Mouse (Mus musculus) layer of hippocampus, postnatal 25 days (tissue): ENCODE results near the gene Shc1. TPM values are rescaled to one million over a fixed set of nuclear protein-coding genes. Genes with fewer than 3 reads are reported as not detected.

ENCODE experiments used
- DNase-seq, 2 experiments: peaks; one replicate each; pipeline ENCODE4 v3.0.0; 2022; ENCODE audit warnings: mixed read lengths in 2 of 2, low spot score in 1 of 2; ENCODE audit errors: extremely low spot score in 1 of 2
- total RNA-seq, 2 experiments: library from RNA; stranded (reverse); gene quantifications; 2 replicates each; pipeline ENCODE4 v1.2.3; 2021

Gene Shc1
- total RNA-seq, 2 experiments from 2014 or later: 11.9 to 13.5 TPM

DNA sequence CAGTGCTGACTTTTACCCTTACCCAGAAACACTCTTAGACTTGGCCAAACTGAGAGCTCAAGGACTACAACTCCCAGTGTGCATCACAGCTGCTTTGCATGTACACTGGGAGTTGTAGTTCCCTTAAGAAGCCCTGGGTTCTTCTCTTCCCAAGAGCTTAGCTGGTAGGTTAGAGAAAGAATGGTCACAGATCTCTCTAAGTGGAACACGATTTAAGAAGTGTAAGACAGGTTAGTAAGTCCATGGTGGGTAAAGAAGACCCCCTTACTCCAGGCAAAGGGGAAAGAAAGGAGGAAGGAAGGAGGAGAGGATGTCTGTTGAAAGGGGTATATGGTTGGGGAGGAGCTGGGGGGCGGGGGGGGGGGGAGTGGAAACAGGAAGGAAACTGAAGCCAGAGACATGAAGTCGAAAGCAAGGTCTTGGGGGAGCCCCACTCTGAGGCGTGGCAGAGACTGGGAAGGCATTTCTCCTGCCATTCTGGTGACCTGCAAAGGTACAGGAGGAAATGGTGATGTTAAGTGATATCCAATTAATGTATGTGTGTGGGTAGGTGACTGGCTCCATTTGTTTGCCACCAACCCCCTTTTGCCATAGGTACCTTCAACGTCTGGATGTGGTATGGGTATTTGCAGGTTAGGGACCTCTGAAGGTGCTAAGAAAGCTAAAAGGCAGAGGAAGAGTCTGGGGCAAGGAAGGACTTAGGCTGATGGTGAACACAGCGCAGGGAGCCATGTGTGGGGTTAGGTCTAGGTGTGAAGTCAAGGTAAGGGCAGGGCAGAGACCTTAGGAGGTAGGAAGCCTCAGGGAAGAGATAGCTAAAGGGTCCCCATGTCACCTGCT is 29.1 kb upstream of the Shc1 start:
- DNase-seq: no peak

DNA sequence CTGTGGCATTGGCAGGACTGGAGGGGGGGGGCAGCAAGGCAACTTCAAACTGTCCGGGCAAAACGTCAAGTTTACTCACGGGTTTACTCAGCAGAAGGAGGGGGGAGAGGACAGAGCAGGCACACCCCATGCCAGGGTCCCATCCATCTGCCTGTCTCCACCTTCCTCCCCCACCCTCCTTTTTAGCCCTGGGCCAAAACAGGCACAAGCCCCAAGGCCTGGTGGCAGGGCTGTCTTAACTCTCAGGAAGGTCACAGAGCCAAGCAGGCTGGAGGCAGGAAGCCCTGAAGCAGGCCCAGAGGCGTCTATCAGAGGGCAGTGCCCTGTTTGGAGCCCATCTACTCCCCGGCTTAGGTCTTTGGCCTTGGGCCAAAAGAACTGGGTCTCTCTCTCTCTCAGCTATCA is 28.1 kb upstream of the Shc1 start:
- no peak for DNase-seq

DNA sequence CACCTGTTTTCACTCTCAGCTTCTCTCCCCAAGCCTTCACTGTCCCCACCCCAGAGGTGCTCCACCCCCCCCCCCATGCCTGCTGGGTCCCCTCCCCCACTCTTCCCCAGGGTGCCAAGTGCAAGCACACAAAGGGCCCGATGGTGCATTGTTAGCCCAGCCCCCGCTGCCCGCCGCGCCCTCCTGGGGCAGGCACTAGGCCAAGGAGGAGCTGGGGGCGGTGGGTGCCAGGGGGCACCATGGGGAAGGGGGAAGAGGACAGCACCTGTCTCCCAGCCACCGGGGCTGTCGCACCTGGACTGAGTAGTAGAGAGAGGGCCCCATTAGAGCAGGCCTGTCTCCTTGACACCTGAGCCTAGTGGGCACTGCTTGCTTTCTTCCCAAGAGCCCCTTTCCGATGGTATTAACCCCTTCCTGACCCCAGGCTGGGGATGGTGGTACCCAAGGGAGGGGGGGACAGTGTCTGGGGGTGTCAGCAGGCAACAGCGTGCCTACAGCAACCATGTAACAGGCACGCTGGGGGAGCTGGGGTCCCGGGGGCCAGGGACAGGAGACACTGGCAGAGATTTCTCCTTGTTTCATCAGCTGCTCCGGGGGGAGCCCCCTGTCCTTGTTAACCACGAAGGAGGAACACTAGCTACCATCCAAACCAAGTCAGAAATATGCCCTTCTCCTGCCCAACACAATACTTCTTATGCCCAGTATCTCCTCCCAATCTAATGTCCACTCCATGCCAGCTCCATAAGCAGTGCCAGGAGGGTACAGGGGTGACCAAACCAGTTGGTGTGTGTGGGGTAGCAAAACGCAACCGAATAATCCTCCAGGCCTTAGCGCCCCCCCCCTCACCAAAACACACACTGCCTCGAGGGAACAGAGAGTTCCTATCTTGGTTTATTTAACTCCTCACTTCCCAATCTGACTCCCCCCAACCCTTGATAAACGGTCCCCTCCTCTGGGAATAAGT is 27.3 kb upstream of the Shc1 start:
- DNase-seq: no peak

DNA sequence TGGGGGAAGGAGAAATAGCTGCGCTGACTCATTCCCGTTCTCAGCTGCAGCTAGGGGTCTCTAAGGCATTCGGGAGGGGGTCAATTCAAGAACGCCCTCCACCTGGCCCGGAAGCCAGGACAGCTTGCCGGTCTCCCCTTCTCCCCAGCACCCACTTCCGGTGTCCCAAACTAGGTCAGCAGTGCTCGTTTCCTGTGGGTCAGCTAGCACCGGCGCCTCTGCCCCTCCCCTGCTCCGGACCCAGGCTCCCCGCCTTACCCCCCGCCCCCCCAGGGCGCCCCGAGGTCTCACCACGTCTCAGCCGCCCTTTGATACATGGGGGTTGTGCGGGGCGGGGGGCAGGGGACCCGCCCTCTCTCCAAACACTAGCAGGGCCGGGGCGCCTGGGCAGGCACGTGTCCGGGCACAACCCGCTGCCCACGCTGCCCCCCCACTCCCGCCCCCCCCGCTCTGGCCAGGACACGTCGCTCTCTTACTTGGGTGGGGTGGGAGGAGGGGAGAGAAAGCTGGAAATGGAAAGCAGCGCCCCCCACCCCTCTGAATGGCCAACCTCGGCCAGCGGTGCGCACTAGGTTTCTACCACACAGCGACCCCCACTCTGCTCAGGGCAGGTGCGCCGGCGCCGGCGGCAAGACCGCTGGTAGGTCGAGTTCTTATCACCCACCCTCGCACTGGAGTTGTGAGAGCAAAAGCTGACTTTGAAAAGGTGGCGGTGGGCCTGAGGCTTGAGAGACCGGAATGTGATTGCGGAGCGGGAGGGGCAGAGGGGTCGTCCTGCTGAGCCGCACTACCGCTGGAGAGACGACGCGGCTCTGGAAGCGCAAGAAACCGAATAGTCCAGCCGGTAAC is 26.4 kb upstream of the Shc1 start:
- no peak for DNase-seq

DNA sequence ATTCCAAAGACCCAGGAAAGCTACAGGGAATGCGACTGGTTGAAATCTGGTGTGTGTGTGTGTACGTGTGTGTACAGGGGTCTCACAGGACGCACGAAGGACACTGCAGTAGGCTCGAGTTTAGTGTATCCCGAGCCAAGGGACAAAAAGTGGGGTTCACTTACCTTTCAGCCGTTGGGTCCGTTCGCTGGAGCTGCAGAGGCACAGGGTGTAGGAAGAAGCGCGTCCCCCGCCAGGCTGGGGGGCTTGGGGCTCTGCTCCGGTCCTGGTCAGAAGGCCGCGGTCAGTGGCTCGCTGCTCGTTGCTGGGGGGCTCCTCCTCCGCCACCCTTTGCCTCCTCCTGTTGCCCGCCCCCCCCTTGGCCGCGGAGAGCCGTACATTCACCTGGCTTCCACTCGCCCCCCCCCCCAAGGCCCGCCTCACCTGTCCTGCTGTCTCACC is 25.4 kb upstream of the Shc1 start:
- DNase-seq: no peak

DNA sequence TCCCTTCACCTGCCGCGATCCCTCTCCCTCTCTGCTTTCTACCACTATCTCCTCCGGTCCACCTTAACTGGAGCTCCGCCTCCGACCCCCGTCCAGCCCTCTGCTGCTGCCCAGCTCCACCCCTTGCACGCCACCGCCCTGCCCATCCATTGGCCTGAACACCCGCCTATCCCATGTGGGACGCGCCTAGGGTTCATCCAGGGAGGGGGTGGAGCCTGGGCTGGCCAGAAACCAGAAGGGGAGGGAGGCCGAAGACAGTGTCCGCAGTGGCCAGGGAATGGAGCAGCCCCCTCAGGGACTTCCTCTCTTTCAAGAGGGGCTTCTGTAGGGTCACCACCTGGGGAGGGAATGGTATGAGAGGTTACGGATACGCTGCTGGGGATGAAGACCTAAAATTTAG is 24.6 kb upstream of the Shc1 start:
- DNase-seq: peak; percentile 73 to 85

DNA sequence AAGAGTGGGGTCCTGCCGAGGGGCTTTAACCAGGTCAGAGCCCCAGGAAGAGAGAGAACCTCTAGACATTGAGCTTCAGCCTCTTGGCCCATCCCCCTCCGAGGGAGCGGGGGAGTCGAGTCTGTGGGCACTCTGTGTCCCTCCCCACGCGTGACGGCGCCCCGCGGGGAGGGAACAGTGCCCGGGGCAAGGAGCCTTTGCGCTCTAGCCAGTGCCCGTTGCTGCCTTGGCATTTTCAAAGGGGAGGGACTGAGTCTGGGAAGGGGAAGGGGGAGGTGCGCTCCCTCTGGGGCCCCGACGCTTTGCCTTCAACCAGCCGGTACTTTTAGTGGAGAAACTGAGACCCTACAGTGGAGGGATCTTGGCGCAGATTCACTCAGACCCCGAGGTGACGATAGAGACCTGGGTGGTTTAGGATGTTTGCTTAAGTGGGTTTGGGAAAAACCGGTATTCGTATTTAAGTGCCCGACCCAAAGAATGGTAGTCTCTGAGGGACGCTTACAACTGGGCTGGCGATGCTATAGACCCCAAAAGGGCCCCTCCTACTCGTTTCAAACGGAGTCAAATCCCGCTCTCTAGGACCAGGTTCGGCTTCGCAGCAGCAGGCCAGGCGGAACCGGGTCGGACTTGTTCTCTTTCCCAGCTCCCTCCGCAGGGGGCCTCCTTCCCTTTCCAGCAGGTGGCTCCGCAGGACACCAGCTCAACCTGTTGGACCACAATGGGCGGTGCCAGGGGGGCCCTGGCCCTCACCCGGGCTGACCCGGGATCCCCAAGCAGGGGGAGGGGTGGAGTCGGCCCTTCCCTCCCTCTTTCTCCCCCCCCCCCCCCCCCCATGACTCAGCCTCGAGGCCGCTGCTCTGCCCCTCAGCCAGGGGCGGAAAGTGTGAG is 24.0 kb upstream of the Shc1 start, which contains the start of gene Zbtb7b:
Gene Zbtb7b (minus strand): TSS at position 771 of the 888 bp plus-strand sequence.
- DNase-seq: peak in 1 of 2 experiments; percentile 41

DNA sequence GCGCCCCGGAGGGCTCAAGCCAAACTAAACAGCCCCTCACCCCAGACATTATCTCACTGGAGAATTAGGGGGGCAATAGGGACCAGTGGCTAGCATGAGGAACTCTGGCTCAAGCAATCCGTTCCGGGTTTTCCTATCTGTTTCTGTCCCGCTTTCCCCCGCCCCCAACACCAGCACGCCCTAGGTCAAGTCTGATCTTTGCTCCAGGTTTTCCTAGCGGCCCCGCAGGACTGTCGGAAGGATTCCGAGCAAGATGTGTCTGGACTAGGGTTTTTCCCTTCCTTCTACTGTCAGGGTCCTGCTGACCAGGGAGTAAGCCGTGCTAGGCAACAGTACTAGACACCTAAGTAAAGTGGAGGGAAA is 23.4 kb upstream of the Shc1 start:
- DNase-seq: peak in 1 of 2 experiments; percentile 48

DNA sequence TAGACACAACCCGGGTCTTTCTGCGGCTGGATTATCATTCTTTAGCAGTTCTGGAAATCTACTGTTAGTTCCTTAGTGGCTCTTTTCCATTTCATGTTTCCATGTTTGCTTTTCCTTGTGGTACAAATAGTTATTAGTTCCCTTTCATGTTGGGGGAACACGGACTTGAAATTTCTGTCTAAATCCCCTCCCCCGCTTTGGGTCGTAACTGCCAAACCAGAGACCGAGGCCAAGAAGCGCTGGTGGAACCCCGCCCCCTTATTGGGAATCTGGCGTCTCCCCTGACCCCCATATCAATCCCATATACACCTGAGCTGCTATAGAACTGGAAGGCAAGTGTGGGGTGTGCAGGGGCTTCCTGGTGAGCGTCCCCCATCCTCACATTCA is 22.8 kb upstream of the Shc1 start:
- no peak for DNase-seq

DNA sequence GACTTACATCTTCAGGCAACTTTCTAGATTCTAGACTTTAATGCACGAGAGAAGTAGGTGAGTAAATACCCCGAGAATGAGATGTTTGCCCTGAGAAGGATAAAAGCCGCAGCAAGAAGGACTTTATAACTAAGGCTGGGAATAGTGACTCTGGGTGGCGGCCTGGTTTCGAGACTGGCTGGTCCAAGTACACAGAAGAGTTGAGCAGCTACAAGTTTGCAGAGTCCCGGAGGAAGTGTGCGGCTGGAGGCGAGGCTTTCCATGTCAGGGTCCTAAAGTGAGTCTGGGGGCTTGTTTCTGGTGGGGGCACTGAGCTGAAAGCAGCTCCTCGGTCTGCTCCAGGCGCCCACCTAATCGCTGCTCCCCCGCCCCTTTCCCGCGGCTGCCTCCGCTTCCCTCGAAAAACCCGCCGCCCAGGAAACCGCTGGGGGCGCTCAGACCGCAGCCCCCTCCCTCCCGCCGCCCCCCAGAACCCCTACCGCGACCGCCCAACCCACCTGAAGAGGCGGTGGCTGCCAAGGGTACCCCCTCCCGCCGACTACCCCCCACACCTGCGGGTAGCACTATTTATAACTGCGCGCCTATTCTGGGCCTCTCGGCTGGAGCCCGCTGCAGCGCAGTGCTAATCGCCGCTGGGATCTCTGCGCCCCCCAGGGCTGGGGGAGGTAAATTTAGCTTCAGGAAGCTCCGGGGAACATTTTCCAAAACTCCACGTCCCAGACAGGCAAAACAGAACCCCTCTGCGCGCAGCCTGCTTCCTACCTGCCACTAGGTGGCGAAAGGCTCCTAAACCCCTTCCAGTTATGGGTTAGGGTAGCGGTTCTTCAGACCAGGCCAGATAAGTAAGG is 22.2 kb upstream of the Shc1 start:
- DNase-seq: peak in 1 of 2 experiments; percentile 53

DNA sequence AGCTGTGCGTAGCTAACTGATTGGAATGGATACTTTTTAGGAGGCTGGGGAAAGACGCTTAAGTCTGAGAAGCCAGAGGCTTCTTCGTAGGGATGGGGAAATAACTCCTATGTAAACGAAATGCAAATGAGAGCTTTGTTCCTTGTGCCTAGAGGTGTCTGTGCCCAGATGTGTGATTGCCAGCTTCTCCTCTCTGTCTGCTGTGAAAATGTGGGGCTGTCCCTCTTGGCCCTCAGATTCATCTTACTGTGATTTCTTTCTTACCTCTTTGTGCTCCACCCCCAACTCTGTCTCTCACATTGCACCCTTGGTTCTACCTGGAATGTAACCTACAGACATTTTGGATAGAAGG is 21.6 kb upstream of the Shc1 start:
- no peak for DNase-seq

DNA sequence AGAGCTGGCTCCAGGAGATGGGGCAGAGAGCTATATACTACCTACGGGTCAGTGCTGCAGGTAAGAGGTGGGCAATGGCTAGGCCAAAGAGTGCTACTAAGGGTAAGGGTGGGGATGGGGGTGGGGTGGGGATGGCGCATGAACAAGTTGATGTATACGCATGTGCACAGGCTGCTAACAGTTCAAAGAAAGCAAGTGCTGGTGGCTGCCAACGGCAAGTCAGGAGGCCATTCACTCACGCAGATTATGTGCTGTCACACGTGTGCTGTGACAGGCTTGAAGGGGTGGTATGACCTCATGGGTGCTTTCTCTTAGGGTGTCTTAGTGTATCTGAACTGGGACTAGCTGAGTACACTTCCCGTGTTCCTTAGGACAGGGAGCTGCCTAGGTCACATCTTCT is 16.9 kb upstream of the Shc1 start:
- no peak for DNase-seq

DNA sequence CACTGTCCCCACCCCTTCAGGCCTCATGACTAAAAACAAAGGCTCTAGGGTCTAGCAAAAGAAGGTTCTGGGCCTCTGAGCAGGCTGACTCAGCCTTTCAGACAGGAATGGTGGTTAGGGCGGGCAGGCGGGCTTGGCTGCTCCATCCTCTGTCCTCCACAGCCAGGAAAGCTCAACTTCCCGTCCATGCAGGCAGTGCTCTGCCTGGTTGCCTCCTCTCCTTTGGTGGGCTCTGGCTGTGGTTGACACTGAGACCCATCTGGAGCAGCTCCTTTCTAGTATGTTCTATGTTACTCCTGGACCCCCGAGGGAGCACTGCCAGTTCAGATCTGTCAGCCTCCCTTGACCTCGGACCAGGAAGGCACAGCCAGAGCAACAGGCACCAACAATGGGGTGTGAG is 15.6 kb upstream of the Shc1 start, which contains the start of gene Lenep:
Gene Lenep (minus strand): TSS at position 101 of the 400 bp plus-strand sequence.
- DNase-seq: no peak

DNA sequence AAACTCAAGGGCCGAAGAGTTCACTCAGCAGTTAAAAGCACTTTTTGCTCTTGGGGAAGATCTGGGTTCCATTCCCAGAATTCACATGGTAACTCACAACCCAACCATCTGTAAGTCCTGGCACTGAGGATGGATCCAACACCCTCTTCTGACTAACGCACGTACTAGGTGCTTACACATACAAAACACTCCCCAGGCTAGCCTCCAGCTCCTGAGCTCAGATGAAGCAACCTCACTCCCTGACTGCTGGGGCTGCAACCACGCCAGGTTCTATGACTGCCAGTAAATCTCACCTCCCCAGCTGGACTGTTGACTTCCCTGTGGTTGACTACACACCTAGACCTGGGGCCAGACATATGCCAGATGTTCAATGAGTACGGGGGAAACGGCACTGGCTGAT is 11.4 kb upstream of the Shc1 start:
- no peak for DNase-seq

DNA sequence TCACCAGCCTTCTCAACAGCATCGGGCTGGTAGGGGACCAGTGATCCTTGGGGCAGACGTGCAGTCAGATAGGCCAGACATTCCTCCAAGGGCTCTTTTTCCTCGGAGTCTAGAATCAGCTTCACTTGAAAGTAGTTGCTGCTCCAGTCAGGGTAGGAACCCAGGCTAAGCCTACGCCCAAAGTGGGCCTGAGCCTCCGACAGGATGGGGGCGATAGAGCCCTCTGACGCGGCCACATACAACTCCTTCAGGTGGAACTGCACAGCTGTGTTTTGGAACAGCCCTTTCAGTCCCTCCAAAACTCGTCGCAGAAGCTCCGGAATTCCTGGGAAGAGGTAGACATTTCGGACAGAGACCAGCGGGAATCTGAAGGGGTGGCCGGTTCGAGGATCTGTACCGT is 9.8 kb upstream of the Shc1 start:
- DNase-seq: no peak

DNA sequence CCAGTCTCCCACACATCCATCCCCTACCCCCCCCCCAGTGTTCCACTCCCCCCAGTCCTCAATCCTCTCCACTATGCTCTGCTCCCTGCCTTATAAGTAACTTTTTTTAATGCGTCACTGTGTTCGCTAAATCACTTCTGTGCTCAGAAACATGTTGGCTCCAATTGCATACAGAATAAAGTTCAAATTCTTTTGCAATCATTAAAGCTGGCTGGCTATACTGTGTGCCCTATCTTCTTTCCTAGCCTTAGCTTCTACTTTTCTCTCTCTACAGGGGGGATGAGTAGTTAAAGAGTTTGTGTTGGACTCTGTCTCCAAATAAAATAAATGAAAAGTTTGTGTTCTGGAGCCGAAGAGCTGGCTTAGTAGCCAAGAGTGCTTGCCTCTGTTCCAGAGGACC is 8.5 kb upstream of the Shc1 start:
- DNase-seq: no peak

DNA sequence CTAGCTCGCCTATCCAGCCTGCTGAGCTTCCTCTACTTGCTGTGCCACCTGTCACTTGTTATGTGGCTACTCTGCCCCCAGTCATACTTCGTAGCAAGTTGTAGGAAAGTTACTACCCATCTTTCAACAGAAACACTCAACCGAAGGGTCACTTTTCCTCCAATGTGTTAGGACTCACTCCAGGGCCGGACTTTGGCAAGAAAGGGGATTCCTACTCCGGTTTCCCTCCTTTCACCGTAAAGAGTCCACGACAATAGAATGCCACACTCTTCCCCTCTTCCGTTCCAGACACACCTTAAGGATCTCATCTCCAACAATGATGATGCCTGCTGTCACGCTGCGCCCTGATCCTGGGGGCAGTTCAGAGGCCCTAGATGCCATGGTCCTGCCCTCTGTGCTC is 7.4 kb upstream of the Shc1 start:
- no peak for DNase-seq
